Mouse (Mus musculus) adrenal gland, postnatal 36 days (tissue): ENCODE data around the gene Qser1. TPM values are rescaled to one million over a fixed set of nuclear protein-coding genes. Genes with fewer than 3 reads are reported as not detected.
A peak's percentile ranks its signal among the peaks of the same experiment; 100 is the strongest.

Experiments used
- DNase-seq, 2 experiments: peaks; one replicate each; pipeline ENCODE4 v3.0.0; 2021; ENCODE audit warnings: mixed read lengths in 1 of 2
- total RNA-seq, 2 experiments: library from RNA; stranded (reverse); gene quantifications; 2 replicates each; pipeline ENCODE4 v1.2.3; 2021

Qser1 gene
- total RNA-seq, 2 experiments from 2014 or later: 25.6 to 26.9 TPM

GRCm38 (mm10) chr2:104817555-104818330 is 1.2 kb upstream of the Qser1 start:
- peak in 1 of 2 experiments; percentile 8 for DNase-seq

GRCm38 (mm10) chr2:104816866-104817439 is 393 bp upstream of the Qser1 start:
- peak; percentile 94 to 97 for DNase-seq

- DNase-seq: peak in 1 of 2 experiments; percentile 49
Measured at GRCm38 (mm10) chr2:104815561-104816370, 794 bp downstream of the Qser1 start.

GRCm38 (mm10) chr2:104814181-104814951 is 2.2 kb downstream of the Qser1 start:
- no peak for DNase-seq

- DNase-seq: no peak
Measured at GRCm38 (mm10) chr2:104805435-104805834, 11.1 kb downstream of the Qser1 start.

GRCm38 (mm10) chr2:104774763-104775162 is 41.8 kb downstream of the Qser1 start:
- no peak for DNase-seq

- no peak for DNase-seq
Measured at GRCm38 (mm10) chr2:104768697-104769096, 47.9 kb downstream of the Qser1 start.

GRCm38 (mm10) chr2:104764018-104764417 is 52.5 kb downstream of the Qser1 start:
- no peak for DNase-seq

GRCm38 (mm10) chr2:104763134-104763703 is 53.3 kb downstream of the Qser1 start:
- DNase-seq: no peak

GRCm38 (mm10) chr2:104750611-104751010 is 65.9 kb downstream of the Qser1 start:
- DNase-seq: peak in 1 of 2 experiments; percentile 43

- DNase-seq: no peak
Measured at GRCm38 (mm10) chr2:104748652-104749183, 67.8 kb downstream of the Qser1 start.

GRCm38 (mm10) chr2:104746251-104746650 is 70.3 kb downstream of the Qser1 start:
- peak in 1 of 2 experiments; percentile 13 for DNase-seq

- no peak for DNase-seq
Measured at GRCm38 (mm10) chr2:104743971-104744370, 72.6 kb downstream of the Qser1 start.

GRCm38 (mm10) chr2:104743160-104743559 is 73.4 kb downstream of the Qser1 start:
- DNase-seq: peak in 1 of 2 experiments; percentile 13

- peak; percentile 95 to 96 for DNase-seq
Measured at GRCm38 (mm10) chr2:104742741-104743064, 73.9 kb downstream of the Qser1 start, which contains the start of gene Depdc7. Gene Depdc7, minus strand, starts transcription at chr2:104742878.

- no peak for DNase-seq
Measured at GRCm38 (mm10) chr2:104741896-104742740, 74.4 kb downstream of the Qser1 start.

GRCm38 (mm10) chr2:104741015-104741758 is 75.4 kb downstream of the Qser1 start:
- DNase-seq: no peak

GRCm38 (mm10) chr2:104740248-104740949 is 76.2 kb downstream of the Qser1 start:
- no peak for DNase-seq

- DNase-seq: no peak
Measured at GRCm38 (mm10) chr2:104739691-104740090, 76.9 kb downstream of the Qser1 start.
